Mouse (Mus musculus): ENCODE data around the gene Vmn2r120. TPM values are rescaled to one million over a fixed set of nuclear protein-coding genes. Genes with fewer than 3 reads are reported as not detected.

The Vmn2r120 gene
- total RNA-seq (2023): not detected

GRCm38 (mm10) chr17:57545405-57545804, at the start of gene Vmn2r120:
TSS of gene Vmn2r120 (minus strand) at chr17:57545505.

Other genes starting within 250 kb of the Vmn2r120 start
- gene Adgre1, start 186.8 kb downstream of the Vmn2r120 start, total RNA-seq (2023): 10 to 100 TPM in 1 of 2 experiments, 1 to 10 TPM in 1; 9.8 to 13.6 TPM
- gene Gm21834, start 196.7 kb upstream of the Vmn2r120 start, total RNA-seq (2023): not detected
- not detected for gene Cntnap5c, start 224.1 kb upstream of the Vmn2r120 start, total RNA-seq (2023)

All from B cell, adult 67 days (primary cell).